Mouse (Mus musculus) urinary bladder, postnatal 36 days (tissue): ENCODE data around the gene Piezo1.

Source experiments
- DNase-seq, 2 experiments: peaks; one replicate each; pipeline ENCODE4 v3.0.0; 2022; ENCODE audit warnings: low spot score in 2 of 2, mixed read lengths in 1 of 2

The Piezo1 gene

DNA sequence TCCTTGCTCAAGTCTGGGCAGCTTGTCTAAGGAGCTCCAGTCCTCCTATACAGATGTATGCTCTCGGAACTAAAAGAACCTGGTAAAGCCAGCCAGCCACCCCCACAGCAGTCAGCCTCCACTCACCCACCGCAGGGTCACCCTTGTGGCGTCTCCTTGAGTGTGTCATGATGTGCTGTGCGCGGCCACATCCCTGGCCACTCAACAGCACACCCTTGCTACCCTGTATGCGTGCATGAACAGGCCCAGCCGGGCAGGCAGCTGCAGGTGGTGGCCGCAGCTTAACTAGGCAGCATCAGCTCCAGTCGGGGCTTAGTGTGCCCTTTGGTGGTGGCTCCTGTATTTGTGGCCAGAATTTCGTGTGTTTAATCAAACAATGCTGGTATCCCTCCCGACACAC is 94.0 kb downstream of the Piezo1 start:
- DNase-seq = peak; percentile 48 to 63

DNA sequence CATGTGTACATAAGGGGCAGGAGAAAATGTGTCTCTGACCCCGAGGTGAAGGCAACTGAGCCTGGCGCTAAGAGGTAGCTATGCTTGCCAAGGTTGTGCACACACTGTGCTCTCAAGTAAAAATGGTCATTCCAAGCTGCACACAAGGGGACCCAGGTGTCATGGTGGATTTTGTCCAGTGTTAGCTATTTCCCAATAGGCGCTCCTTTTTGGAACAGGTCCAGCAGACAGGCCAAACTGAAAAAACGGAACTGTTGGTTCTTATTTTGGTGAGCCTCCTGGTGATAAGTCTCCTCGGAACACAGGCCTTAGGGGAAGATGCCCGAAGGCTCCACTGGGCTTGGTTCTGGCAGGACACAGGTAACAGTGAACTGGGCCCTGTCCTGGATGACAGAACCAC is 96.7 kb downstream of the Piezo1 start:
- DNase-seq = no peak

DNA sequence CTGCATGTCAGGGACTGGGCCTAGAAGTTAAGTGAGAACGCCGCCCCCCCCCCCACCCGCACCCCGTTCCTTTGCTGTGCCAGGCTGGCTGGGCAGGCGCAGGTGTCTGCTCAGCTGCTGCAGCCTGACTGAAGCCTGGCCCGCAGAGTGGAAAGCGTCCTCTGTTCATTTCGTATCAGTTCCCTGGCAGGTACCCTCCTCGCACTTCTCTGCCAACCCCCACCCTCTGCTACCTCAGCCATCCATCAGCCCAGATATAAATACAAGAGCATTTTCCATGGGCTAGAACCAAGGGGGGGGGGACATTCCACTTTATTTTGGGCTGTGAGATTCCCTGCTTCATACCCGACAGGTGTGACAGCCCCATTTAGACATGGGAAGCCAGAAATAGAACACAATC is 99.0 kb downstream of the Piezo1 start:
- no peak for DNase-seq

DNA sequence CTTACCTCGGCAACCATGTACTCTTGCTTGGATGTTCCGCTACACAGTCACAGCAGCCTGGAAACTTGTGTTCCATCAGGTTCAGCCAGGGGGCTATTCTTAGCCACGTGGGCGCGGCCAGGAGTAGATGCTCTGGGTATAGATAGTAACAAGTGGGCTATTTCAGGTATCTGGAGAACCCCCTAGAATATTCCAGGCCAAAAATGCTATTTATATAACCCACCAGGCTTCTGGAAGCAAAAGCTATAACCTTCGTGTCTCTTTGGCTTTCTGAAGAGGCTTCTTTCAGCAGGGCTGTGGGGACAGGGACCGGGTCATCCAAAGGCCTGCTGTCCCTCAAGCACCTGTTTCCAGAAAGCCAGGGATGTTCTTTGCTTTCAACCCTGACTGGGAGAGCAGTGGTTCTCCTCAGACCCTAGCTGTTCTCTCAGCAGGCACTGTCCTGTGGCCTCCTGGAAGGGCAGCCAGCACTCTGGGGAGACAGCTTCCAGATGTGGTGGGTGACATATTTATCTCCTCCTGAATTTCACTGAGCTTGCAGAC is 99.9 kb downstream of the Piezo1 start:
- DNase-seq = no peak

DNA sequence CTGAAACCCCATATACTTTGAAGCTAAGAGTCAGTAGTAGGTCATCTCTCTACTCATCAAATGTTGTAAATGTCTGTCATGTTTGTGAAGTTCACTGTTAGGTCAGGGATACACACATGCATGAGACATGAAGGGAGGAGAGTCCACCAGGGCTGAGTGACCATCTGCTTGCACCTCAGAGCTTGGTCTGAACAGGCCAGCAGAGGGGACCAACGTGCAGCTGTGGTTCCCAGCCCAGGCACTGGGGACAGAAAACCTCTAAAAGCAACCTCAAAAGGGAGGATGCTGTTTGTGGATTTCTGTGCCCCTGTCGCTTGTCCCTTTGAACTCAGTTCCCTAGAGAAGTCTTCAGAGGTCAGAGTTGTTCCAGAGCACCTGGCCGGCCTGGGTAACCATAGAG is 105.9 kb downstream of the Piezo1 start:
- no peak for DNase-seq

DNA sequence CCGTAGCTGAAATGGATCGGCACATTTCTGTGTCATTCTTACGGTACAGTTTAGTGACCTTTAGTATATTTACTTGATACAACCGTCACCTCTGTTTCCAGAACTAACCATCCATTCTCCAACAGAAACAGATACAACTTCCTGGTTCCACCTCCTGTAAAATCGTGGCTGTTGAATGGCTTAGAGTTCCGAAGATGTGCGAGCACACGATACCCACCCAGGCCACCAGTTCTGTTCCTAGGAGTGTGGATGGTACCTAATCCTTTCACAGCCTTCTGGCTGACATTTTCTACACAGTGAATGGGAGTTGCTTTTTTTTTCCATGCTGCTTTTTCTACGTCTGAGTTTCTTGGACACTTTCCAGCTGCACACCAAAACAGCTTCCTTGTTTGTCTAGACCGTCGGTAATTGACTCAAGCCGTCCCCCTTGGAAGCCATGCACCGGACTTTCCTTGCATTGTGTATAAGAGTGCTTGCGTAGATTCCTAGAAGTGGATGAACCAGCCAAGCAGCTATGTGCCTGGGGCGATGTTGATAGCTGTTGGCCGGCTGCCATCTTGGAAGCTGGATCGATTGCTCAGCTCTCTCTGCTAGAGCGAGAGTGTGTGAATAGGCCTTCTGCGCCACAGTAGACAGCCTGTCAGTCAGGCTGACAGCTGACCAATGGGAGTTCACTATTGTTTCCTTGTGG is 106.9 kb downstream of the Piezo1 start:
- peak; percentile 76 to 92 for DNase-seq

DNA sequence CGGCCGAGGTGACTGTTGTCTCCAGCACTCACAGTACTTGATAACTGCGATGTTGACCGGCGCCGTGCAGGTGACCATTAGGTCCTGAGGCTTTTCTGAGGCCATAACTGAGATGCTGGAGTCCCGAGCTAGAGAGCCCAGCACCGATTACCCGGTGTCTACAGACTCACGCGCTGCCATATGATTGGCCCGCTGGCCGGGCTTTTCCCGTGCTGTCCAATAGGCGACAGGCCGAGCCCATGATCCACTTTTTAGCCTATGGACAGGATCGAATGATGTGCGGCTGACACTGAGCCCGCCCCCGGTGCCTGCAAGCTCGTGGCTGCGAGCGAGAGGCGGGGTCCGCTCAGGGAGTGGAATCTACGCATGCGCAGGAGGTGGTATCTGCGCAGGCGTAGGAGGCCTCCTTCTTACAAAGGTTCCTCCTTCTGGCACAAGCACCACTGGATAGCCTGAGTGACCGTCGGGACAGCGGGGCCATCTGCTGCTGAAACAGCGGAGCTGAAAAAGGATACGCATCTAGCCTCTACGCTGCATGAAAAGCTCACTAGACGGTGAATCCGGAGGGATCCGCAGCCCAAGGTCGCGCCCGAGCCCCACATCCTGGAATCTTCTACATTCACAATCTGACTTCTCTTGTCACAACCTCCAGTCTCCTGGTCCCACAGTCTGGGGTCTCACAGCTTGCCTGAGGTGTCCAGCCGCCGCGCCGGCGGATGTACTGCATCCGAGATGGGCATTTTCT is 107.7 kb downstream of the Piezo1 start, which contains the start of gene Mvd:
Mvd (minus strand) TSS at position 161 of the 745 bp plus-strand sequence.
- peak; percentile 97 to 99 for DNase-seq

DNA sequence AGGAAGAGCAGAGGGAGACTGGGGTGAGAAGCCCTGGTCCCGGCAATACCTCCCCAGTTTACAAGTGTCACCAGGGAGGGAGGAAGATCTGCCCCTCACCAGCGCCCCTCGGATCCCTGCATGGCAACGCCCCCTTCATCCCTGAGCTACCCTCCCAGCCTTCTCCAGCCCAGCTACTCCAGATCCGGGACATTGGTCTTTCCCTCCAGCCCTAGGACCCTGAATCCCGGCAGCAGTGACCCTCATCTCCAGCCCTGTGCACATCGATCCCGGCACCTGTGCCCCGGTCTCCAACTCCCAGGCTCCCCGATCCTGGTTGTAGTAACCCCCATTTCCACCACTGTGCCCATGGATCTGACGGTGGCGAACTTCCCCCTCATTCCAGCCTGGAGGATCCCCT is 108.3 kb downstream of the Piezo1 start:
- DNase-seq = no peak

DNA sequence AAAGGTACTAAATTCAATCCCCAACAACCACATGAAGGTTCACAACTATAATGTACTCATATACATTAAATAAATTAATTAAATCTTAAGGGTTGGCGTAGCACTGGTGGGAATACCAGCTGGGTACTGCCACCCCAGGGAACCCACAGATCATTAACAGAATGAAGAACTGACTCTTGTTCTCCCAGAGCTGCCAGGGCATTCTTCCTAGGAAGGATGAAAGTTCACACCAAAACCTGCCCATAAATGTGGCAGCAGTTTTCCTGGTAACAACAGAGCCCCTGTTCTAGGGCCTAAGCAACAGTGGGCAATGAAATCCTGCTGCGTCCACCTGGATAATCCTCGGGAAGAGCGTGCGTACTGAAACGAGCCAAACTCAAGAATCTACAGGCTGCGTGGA is 108.8 kb downstream of the Piezo1 start:
- no peak for DNase-seq

DNA sequence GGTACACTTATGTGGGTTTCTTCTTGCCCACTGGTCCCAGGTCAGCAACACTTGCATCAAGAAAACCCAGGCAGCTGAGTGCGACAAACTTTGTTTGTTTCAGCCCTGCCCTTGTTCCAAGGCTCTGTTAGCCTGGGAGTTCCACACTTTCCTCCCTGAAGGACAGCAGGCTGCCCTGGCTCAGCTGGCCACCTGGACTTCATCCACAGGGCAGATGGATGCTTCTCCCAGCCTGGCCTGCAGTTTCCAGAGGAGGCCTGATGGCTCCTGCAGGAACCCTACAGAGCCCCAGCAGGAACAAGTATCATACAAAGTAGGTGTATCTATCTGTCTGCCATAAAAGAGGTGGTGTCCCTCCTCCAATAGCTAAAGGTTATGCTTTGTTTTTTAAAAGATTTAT is 109.8 kb downstream of the Piezo1 start:
- no peak for DNase-seq

DNA sequence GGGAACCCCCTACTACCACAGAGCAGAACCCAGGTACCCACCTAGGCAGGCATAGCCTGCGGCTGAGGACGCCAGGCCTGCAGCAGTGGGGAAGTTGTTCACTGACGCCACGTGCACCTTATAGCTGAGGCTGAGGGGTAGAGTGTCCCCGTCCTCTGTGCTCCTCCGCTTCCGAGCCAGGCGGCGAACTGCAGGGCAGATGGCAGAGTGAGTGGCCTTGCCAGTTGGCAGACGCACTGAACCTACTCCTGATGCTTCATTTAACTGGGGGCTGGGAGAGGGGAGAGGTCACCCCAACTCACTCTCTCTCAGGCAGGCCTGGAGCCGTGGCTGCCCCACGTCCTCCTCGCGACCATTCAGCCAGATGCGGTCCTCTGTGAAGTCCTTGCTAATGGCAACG is 111.8 kb downstream of the Piezo1 start:
- no peak for DNase-seq

DNA sequence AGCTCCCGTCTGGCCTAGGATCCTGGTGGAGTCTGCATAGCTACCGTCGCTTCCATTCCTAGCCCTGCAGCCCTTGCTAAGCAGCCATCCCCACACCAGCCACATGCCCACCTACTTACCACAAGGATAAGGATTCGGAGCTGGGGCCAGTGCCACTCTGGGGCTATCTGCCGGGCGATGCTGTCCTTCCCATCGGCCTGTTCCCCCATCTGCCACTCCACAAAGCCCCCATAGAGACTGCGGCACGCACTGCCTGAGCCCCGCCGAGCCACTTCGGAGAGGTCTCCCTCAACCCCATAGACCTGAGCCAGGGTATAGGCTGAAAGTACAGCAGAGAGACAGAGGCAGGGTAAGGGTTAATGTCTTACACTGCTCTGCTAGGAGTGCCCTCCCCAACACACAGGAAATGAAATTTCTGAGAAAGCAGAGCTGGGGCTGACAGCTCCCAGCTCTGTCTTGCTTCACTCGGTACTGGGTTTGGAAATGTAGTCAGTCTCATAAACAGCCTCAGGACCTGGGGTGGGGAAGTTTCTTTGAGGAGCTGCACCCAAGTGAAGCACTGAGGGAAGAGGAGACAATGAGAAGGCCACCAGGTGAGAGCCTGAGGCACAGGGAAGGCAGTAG is 113.3 kb downstream of the Piezo1 start:
- no peak for DNase-seq

DNA sequence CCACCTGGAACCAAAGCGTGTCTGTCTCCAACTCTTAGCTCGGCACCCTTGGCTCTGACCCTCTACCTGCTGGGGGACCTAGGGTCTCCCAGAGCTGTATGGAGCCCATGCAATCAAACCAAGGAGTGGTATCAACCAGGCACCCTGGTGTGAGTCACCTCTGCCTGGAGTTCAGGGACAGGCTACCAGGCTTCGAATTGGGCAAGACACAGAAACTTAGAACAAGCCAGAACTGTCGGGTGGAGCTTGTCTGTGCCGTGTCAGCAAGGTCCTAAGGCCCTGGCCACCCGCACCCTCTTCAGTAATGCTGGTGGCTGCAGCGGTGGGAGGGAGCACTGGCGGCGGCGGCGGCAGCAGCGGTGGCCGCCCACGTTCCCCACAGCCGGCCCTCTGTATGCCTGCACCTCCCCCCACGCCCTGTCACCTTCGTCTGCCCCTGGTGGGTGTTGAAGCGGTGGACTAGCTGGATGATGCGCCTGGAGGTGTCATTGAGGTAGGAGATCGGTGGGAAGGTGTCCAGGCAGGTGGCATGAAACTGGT is 114.5 kb downstream of the Piezo1 start:
- no peak for DNase-seq

DNA sequence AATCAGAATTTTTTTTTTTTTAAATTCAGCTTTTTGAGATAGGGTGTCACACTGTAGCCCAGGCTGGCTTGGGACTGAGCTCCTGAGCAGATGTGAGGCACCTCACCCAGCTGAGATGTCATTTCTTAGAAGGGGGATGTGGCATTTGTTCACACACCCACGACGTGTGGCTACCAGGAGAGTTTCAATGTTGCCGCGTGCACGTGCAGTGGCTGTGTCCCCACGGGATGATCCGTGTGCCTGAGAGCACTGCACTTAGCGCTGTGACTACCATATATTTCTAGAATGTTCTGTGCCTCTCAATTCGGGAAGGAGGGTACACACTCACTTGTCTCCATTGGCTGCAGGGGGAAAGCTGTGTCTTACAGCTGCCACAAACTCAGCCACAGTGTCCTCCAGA is 115.0 kb downstream of the Piezo1 start:
- DNase-seq = no peak

DNA sequence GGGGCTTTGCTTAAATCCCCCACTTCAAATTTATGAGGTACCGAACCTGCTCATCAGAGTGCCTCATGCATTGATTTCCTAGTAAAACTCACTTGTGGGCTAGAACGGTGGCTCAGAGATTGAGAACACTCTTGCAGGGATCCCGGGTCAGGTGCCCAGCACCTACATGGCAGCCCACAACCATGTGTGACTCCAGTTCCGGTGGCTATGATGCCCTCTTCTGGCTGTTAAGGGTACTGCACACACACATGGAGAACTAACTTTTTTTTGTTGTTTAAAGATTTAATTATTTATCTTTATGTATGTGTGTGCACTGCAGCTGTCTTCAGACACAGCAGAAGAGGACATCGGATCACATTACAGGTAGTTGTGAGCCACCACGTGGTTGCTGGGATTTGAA is 115.8 kb downstream of the Piezo1 start:
- no peak for DNase-seq

DNA sequence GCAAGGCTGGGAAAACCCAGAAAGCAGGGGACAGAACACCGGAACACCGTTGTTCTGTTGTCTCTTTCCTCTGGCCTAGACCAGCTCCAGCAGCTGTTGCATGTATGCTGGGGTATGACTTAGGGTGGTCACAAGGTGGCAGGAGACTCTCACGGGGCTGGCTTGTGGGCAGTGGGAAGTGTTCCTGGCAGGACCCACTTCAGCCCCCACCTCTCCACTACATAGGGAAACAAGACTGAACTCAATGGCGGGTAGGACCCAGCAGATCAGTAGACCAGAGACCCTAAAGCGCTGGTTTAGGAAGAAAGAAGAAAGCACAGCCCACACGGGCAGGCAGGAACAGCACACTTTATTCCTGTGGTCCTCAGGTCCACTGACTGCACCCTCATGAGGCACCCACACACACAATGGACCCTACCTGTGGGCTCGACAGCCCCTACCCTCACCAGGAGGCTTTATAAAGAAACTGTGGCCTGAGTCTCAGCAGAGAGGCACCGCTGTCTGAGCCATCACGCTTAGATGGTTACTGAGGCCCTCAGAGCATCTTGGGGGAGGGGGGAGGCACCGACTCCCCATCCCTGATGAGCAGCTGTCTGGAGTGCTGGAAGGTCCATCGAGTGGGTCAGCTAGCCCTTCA is 117.7 kb downstream of the Piezo1 start:
- no peak for DNase-seq

DNA sequence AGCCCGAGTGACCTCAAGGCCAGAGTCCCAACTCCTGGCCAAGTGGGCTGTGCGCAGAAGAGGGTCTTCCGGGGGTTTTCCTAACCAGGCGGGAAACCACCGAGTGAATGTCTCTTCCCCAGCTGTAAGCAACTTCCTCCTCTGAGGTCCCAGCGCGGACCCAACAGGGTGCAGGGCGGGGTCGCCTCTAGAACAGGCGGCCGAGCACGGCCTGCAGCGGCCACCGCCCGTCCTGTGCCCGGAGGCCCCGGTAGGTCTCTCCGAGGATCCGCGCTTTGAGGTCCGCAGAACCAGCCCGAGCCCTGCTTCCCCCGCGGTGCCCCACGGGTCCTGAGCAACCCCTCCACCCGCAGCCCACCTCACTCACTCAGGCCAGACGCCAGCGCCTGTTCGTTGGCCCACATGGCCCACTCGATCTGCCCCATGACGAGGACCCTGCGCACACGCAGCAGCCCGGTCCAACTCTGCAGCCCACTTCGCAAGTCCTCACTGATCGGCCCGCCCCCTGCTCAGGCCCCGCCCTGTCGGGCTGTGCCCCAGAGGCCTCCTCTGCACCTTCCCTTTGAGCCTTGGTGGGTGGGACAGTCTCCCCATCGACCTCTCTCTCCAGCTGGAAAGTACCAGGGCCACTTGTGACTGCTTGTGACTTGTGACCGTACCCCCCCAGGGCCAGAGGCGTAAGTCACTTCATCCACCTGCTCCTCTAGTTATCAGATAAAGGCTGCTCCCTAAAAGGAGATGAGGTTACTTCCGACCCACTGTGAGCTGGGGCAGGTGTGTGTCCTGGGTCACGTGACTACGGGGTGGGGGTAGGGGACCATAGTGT is 118.5 kb downstream of the Piezo1 start, which contains the start of gene Cyba:
Cyba (minus strand) TSS at position 488 of the 826 bp plus-strand sequence.
- peak; percentile 56 to 75 for DNase-seq
